Mouse (Mus musculus): ENCODE data around the gene Mdc1. TPM values are rescaled to one million over a fixed set of nuclear protein-coding genes. Genes with fewer than 3 reads are reported as not detected.

Gene Mdc1
- total RNA-seq, 1 experiment from 2014 or later = 11.1 TPM

- ATAC-seq (replicated peaks; ENCODE audit: insufficient number of reproducible peaks, low FRiP score, low TSS enrichment, poor library complexity, severe bottlenecking) = no peak
Observed at GRCm38 (mm10) chr17:35907609-35908008, 66.3 kb downstream of the Mdc1 start.

Other genes with a start within 250 kb of the Mdc1 start
- gene Sfta2, start 240.0 kb upstream of the Mdc1 start, total RNA-seq (2017) = not detected in 3 replicates
- gene Gm9573, start 214.9 kb upstream of the Mdc1 start, total RNA-seq (2017) = not detected in 3 replicates
- not detected in 3 replicates for gene Mucl3, start 197.8 kb upstream of the Mdc1 start, total RNA-seq (2017)
- 7.4 to 13.8 TPM (median 11.3 TPM) in 3 replicates for gene Vars2, start 173.9 kb upstream of the Mdc1 start, total RNA-seq (2017)
- 10.9 to 22.5 TPM (median 13.5 TPM) in 3 replicates for gene Gtf2h4, start 167.8 kb upstream of the Mdc1 start, total RNA-seq (2017)
- gene Ddr1, start 136.9 kb upstream of the Mdc1 start, total RNA-seq (2017) = 0.67 to 1.2 TPM in 2 of 3 replicates, not detected in the other
- gene Ier3, start 19.8 kb upstream of the Mdc1 start, total RNA-seq (2017) = 17.2 to 77.7 TPM (median 52.8 TPM) in 3 replicates
- gene Flot1, start 18.3 kb upstream of the Mdc1 start, total RNA-seq (2017) = 70.0 to 84.2 TPM (median 77.9 TPM) in 3 replicates
- 138 to 179 TPM (median 139 TPM) in 3 replicates for gene Tubb5, start 3.2 kb upstream of the Mdc1 start, total RNA-seq (2017)
- gene Nrm, start 19.8 kb downstream of the Mdc1 start, total RNA-seq (2017) = 18.1 to 25.9 TPM (median 25.6 TPM) in 3 replicates
- gene Ppp1r18, start 24.1 kb downstream of the Mdc1 start, total RNA-seq (2017) = 65.6 to 113 TPM (median 72.3 TPM) in 3 replicates
- 67.7 to 106 TPM (median 105 TPM) in 3 replicates for gene Dhx16, start 38.3 kb downstream of the Mdc1 start, total RNA-seq (2017)
- 1.8 to 10.4 TPM (median 5.7 TPM) in 3 replicates for gene 2310061I04Rik, start 55.9 kb downstream of the Mdc1 start, total RNA-seq (2017)
- 13.9 to 18.7 TPM (median 14.2 TPM) in 3 replicates for gene Atat1, start 68.6 kb downstream of the Mdc1 start, total RNA-seq (2017)
- gene Mrps18b, start 74.9 kb downstream of the Mdc1 start, total RNA-seq (2017) = 26.6 to 31.6 TPM (median 29.0 TPM) in 3 replicates
- 103 to 230 TPM (median 106 TPM) in 3 replicates for gene Ppp1r10, start 74.9 kb downstream of the Mdc1 start, total RNA-seq (2017)
- 177 to 254 TPM (median 221 TPM) in 3 replicates for gene Abcf1, start 128.2 kb downstream of the Mdc1 start, total RNA-seq (2017)
- gene Gnl1, start 138.3 kb downstream of the Mdc1 start, total RNA-seq (2017) = 23.0 to 44.8 TPM (median 31.8 TPM) in 3 replicates
- gene Prr3, start 138.7 kb downstream of the Mdc1 start, total RNA-seq (2017) = 14.8 to 25.6 TPM (median 22.1 TPM) in 3 replicates
- gene H2-T24, start 179.0 kb downstream of the Mdc1 start, total RNA-seq (2017) = 59.4 to 98.9 TPM (median 63.8 TPM) in 3 replicates
- 372 to 405 TPM (median 385 TPM) in 3 replicates for gene H2-T23, start 191.3 kb downstream of the Mdc1 start, total RNA-seq (2017)
- 122 to 131 TPM (median 124 TPM) in 3 replicates for gene H2-T22, start 201.2 kb downstream of the Mdc1 start, total RNA-seq (2017)
- 0.49 to 1.0 TPM in 2 of 3 replicates, not detected in the other for gene Gm6034, start 201.4 kb downstream of the Mdc1 start, total RNA-seq (2017)
- gene Gm11127, start 216.9 kb downstream of the Mdc1 start, total RNA-seq (2017) = 0.64 TPM in 1 of 3 replicates, not detected in the others